Mouse (Mus musculus) gastrocnemius, adult 18-20 months (tissue): ENCODE measurements around the gene Shmt1. TPM values are rescaled to one million over a fixed set of nuclear protein-coding genes. Genes with fewer than 3 reads are reported as not detected.
"Not testable (repeated sequence)": the region's sequence is repeated elsewhere in the genome, so short reads cannot be mapped to it uniquely, and the experiment has no call there.

Source experiments
- DNase-seq: peaks from one replicate; pipeline ENCODE4 v3.0.0; 2021; ENCODE audit warnings: low spot score
- long read RNA-seq, 2 experiments: library from polyadenylated mRNA; stranded (forward); transcript quantifications; one replicate each; pipeline ENCODE4 v2.0.0; 2021
- total RNA-seq, 2 experiments: library from RNA; stranded (reverse); gene quantifications; 2 replicates each; pipeline ENCODE4 v1.2.3; 2021

Shmt1 gene
- 10 to 100 TPM; 10.6 to 13.9 TPM for total RNA-seq
- long read RNA-seq, experiment 1, transcript Shmt1-201 (12 exons, 2,858 nt), result major isoform, 32 of 36 reads
- long read RNA-seq, experiment 1, partial matches to known transcripts, result 1 of 36 reads
- long read RNA-seq, experiment 1, other reads (novel, unspliced or antisense), result 3 of 36 reads
- long read RNA-seq, experiment 2, transcript Shmt1-201 (12 exons, 2,858 nt), result major isoform, 6 of 6 reads
- long read RNA-seq, experiment 2, partial matches to known transcripts, result 0 of 6 reads
- long read RNA-seq, experiment 2, other reads (novel, unspliced or antisense), result 0 of 6 reads

DNA sequence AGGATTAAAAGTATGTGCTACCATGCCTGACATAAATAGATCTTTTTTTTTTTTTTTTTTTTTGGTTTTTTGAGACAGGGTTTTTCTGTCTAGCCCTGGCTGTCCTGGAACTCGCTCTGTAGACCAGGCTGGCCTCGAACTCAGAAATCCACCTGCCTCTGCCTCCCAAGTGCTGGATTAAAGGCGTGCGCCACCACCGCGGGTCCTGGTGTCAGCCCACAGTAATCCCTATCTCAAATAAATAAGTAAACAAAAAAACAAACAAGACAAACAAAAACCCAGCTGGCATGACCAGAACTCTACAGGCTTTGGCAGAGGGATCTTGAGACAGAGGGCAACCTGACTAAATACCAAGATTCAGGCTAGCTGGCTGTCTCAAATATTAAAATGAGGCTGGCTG lies at the start of gene Shmt1:
TSS of gene Shmt1 (minus strand) at position 101 of the 400 bp plus-strand sequence.
- DNase-seq, result not testable (repeated sequence)

DNA sequence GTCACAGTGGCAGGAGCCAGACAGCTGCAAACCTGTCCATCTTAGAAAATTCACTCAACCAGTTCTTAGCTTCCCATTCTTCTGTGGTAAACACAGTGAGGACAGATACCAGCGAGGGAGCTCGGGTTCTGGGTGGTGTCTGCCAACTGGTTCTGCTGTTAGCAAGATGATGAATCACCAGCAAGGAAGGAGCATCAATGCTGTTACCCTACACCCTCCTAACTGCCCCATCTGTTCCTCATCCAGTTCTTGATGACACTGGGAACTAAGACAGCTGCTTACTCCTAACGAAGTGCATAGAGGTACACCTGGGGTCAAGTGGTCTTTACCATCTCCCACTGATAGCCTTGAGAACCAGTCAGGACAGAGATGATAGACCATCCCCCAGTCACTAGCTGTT lies 45.1 kb upstream of the Shmt1 start:
- DNase-seq, result no peak

DNA sequence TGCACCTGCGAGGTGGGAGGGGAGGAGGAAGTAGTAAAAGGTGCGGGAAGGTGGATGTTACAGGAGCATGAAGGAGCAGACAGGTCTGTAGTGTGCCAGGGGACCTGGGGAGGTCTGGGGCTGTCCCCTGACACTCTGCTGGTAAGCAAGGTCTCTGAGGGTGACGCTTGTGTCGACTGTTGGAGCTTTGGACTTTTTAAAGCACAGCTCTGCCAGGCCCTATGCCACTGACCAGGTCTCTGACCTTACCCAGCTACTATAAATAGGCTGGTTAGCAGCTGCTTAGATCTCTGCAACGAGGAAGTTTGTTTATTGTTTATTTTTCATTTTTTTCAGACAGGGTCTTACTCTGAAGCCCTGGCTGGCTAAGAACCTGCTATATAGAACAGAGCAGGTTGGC lies 33.9 kb upstream of the Shmt1 start:
- peak; percentile 20 for DNase-seq

DNA sequence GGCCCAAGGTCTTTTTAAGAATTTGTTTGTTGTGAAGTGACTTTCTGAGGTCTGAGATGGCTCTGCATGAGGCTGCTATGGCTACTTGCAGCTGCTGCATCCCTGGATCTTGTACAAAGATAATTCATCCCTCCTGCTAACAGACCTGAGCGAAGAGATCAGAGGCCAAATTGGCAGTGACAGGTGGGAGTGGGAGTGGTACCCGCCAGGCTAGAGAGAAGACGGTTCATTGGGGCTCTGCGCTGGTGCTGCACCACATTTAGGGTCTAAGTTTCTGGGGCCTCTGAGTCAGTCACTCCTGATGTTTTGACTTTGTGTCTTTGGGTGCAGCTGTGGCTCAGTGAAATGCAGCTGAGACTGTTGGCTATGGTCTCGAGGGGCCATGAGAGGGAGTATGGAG lies 31.9 kb upstream of the Shmt1 start:
- no peak for DNase-seq

DNA sequence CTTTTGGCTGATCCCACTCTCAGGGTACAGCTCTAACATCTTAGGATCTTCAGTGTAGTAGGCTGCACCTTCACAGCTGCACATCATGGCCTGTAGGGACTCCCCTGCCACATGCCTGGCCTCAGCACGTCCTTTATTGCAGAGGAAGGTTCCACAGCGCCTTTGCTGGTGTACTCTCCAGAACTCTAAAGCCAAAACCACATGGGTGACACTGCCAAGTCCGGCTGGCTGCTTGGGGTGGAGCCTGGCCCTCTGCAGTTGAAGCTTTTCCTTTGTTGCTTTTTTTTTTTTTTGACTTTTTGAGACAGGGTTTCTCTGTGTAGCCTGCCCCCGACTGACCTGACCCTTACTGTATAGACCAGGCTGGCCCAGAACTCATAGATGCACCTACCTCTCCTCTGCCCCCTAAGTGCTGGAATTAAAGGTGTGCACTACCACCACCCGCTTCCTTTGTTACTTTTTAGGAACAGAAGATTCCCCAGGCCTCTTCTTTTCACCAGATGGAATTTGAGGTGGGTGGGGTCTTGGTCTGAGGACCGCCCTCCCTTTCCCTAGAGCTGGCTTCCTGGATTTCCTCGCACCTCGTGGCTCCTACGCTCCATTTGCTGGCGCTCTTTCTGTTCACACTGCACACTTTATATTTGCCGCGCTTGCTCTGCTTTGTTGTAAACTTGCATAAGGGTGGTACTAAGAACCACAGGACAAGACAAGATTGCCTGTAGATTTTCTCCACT lies 30.1 kb upstream of the Shmt1 start:
- no peak for DNase-seq

DNA sequence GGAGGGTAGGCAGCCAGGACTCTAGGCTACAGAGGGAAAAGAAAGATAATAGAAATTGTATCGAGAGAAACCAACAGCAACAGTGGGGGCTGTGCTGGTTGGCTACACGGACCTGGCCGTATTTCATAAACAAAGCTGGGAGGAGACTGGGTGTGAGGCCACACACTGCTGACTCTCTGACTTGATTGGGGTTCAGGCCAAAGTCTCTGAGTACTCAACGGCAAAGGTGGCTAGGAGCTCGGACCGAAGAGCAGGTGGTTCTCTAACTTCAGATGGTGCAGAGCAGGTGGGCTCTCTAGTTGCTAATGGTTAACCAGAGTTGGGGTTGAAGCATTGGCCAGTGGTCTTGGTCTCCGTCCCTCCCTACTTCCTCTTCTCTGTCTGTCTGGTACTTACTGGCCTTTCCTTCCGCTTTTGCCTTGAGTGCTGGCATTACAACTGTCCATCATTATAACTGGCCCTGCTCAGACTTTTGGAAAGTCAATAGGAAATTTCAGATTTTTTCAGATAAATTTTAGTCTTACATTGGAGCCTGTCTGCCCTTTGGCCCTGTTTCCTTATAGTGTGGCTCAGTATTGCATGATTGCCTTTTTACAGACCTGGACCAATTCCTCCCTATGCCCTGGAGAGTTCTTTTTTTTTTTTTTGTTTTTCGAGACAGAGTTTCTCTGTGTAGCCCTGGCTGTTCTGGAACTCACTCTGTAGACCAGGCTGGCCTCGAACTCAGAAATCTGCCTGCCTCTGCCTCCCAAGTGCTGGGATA lies 26.3 kb upstream of the Shmt1 start:
- DNase-seq, result no peak

DNA sequence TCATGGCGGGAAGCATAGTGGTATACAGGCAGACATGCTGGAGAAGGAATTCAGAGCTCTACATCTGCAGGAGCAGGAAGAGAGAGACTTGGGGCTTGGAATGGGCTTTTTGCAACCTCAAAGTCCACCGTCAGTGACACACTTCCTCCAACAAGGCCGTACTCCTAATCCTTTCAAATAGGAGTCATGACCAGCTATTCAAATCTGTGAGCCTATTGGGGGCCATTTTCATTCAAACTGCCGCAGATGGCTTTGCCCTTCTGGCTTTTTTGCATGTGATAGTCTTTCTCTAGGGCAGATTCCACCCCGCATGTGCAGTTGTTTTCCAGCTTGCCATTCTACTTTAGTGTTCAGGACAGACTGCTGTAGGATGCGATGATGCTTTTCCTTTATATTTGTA lies 25.4 kb upstream of the Shmt1 start:
- DNase-seq, result no peak

DNA sequence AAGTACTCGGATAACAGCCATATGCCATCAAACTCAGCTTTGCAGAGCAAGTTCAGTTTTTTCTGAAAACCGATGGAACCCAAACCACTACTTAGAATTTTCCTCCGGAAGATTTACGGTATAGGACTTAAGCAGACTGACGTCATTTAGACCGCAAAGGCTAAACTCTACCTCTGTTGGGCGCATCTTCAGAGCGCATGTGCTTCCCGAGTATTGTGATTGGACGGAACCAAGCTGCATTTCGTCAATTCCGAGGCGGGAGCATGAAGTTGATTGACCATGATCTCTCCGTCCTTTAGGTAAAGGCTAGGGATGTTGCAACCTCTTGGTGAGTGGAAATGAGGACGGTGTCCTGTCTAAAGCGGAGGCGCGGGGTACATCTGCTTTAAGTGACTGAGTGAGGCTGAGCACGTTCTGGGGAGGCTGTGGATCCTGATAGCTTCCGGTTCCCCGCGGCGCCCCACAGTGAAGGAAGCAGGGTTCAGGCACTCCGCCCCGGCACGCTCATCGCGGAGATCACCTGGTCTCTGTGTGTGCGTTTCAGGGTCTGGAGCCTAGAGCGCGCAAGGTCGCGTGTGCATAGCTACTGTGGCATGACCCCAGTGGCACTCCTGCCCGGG lies 19.0 kb upstream of the Shmt1 start, which contains the start of gene Dhrs7b:
TSS of gene Dhrs7b (plus strand) at position 199 of the 620 bp plus-strand sequence.
- DNase-seq, result peak; percentile 90

DNA sequence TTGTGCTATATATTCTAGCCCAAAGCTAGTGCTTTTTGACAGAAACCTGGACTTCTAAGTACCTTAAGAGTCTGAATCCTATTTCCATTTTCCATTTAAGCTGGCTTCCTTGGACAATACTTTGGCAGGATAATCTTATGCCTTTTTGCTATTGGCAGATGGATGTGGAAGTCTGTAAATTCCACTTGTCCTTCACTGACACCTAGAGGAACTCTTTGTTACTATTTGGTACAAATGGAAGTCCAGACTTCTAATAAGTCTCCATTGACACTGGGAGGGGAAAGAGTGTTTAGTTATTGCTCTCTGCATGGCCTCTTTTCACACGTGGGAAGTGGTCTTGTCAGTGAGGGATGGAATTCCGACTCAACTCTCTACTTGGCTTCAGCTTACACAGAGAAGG lies 17.4 kb upstream of the Shmt1 start:
- no peak for DNase-seq

DNA sequence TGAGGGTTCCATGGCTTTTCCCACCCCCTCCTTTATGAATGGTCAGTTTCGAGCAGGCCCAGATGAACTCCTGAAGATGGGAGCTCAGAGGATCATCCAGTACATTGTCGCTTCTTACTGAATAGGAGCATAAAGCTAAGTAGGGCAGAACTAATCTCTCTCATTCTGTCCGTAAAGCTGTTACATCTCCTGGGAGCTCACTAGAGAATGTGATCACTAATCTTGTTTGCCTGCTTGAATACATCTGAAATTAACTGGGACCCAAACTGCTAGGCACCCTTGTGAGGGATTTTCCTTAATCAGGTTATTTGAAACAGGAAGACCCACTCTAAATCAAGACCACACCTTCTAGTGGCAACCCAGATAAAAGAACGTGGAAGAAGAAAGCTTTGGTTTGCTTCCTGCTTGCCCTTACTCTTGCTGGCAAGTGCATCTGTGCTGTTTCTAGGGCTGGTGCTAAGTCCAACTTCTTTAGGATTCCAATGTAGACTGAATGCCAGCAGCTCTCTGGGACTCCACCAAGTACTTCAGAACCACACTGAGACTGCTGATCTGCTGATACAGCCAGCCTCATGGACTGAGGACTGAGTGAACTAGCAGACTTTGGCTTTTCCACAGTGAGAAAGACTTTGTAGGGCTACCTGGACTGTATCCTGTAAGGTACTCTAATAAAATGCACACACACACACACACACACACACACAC lies 15.9 kb upstream of the Shmt1 start:
- DNase-seq, result no peak

DNA sequence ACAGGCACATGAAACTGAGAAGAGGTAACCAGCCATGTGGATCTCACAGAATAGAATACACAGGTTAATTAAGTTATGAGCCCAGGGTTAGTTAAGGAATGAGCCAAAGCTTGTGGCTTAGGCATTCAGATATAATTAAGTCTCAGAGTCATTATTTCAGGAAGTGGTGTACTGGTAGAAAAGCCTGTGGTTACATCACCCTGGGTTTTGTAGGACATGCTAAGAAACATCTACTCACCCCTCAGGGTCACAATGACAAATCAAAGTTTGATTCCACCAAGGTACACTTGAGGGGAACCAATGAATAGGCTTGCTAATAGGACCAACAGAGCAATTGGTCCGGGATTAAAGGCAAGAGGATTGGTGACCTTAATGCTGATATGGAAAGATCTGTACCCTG lies 15.2 kb upstream of the Shmt1 start:
- no peak for DNase-seq

DNA sequence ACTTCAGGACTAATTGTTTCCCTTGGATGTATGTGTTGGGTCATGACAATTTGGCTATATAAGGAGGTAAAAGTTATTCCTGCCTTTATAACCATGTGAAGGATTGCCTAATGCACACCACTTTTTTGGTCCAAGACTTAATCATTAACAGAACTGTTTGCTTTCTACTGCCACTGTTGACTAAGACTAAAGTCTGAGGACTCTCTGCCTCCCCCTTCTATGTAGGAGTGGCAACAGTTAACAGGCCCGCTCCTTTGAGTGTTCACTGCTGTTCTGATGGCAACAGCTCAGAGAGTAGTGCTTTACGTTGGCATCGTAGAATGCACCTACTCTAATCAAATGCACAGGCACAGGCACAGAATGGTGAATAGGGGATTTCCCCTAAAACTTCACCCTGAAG lies 13.7 kb upstream of the Shmt1 start:
- no peak for DNase-seq

DNA sequence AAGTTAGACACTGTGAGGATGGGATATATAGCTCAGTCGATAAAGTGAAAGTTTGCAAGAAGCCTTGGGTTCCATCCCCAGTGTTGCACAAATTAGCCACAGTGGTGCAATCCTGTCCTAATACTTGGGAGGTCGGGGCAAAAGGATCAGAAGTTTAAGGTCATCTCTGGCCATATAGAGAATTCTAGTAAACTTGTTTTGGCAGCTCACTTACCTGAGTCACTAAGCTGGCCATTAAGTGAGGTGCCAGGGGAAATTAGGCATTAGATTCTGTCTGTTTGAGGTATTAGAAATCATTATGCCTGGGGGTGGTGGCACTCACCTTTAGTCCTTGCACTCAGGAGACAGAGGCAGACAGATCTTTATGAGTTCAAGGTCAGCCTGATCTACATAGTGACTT lies 12.3 kb upstream of the Shmt1 start:
- DNase-seq, result no peak

DNA sequence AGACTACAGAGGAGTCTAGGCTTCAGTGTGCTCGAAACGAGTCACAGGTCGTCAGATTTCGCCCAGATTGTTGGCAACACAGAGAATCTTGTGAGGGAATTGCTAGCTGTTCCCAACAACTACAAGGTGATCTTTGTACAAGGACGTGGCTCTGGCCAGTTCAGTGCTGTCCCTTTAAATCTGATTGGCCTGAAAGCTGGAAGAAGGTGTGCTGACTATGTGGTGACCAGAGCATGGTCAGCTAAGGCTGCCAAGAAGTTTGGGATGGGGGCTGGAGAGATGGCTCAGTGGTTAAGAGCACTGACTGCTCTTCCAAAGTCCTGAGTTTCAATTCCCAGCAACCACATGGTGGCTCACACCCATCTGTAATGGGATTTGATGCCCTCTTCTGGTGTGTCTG lies 4.9 kb upstream of the Shmt1 start:
- DNase-seq, result no peak

DNA sequence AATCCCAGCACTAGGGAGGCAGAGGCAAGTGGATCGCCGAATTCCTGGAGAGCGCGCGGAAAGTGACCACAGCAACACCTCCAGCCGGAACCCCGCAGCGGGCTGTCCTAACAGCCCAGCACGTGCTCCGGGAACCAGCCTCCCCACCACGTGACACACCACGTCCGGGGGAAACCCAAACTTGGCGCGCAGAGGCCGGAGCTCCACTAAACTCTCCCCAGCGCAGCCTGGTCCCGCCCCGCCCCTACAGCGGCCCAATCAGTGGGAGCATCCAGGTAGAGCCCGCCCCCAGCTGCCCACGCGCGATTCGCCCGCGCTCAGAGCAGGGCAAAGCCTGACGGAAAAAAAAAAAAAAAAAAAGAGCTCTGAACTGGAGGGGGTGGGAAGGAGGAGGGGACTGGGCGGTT lies 461 bp downstream of the Shmt1 start:
- peak; percentile 94 for DNase-seq

DNA sequence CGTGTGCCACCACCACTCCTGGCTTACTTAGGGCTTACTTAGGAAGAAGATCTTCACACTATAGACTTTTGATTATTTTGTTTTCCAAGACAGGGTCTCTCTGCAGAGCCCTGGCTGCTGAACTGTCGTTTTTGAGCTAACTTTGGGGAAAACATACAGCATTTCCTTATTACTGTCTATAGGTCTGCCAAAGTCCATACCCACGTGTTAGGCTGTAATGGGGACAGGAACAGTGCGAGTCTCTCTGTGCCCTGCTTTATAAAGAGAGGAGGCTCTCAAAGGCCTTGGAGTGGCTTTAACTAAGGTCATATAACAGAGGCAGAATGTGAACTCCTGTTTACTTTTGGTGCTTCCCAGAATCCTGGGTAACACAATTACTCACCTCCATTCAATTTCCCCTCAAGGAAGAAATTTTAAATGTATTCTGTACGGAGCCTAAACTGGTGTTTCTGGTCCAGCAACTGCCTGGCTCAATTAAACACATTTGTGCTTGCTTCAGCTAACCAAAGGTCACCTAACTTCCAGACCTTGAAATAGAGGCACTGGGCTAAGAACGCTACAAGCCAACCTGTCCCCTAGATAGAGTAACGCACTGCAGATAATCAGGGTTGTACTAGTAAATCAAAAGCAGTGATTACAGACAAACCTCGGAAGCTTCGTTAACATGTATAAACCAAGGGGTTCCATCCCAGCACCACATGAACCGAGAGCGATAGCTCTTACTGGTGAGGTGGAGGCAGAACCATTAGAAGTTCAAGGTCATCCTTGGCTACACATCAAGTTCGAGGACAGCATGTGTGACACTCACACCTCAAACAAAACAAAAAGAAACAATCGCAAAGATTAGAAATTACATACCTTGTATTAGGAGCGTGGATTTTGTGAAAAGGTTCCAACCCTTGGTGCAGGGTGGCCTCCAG lies 1.2 kb downstream of the Shmt1 start:
- DNase-seq, result no peak

DNA sequence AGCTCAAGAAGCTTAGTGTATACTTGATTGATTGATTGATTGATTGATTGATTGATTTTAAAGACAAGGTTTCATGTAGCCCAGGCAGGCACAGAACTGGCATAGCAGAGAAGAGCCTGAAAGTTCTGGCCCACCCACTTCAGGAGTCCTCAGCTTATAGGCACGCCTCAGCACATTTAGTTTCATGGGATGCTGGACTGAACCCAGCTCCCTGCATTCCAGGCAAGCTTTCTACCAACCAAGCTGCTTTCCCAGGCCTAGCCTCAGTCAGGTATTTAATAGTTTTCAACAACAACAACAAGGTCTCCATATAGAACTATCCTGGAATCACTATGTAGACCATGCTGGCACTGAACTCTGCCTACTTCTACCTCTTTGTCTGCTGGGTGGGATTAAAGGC lies 2.0 kb downstream of the Shmt1 start:
- DNase-seq, result no peak

DNA sequence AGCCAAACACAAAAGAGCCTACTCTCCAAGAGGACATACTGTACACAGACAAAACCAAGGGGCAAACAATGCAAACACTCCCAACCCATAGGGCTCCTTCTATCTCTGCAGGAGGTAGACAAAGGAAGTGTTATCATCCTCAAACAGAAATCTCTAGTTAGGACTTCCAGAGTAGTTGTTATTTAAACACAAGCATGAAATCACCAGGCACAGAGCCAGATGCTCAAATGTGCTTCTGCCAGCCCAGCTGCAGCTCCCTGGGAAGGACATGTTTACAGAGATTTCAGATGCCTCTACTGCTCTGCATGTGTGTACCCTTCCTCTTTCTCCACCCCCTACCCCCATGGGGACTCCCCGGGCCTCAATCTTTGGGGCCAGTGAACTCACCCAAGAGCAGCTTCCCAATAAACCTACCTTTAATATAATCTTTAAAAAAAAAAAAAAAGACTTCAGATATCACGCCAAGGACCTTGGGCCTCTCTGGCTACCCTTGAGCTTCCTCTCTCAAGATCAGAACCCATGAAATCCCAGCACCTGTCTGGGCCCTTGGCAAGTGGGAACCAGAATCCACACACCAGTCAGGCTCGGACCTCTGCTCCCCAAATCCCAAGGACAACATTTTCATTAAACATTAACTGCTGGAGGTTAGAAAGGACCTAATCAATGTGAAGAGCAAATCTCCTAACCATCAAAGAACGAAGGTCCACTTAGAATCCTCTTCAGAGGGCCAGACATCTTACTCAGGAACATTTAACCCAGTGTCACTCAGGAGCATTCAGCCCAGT lies 3.0 kb downstream of the Shmt1 start:
- peak; percentile 51 for DNase-seq

DNA sequence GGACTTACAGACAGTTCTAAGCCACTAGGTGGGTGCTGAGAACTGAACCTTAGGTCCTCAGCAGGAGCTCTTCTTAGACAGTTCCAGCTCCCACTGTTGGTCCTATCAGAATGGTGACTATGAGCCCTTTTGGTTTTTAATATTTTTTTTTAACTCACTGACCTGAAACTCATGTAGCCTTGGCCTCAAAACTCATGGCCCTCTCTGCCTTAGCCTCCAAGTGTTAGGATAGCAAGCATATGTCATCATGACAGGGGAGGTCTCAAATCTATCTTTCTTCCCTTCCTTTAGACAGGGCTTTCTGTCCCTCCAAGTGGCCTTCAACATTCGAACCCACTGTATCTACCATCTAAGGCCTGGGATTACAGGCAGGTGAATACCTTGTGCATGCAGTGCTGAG lies 10.6 kb downstream of the Shmt1 start:
- DNase-seq, result no peak
